Mouse (Mus musculus) monocyte, adult 2 months (primary cell): ENCODE measurements at regions not wholly inside any gene's neighbourhood (a gene's known extent, or its start where the extent isn't known, plus 50 kb on each side); places are given as distances from the start of the nearest gene placed in this dataset.

ENCODE experiments used
- DNase-seq, 2 experiments: peaks; one replicate each; pipeline ENCODE4 v3.0.0; 2022; ENCODE audit warnings: low spot score in 2 of 2, low read depth in 1 of 2

GRCm38 (mm10) chr14:102673724-102674123 lies 308.7 kb downstream of the Kctd12 start:
- DNase-seq, result no peak

DNA sequence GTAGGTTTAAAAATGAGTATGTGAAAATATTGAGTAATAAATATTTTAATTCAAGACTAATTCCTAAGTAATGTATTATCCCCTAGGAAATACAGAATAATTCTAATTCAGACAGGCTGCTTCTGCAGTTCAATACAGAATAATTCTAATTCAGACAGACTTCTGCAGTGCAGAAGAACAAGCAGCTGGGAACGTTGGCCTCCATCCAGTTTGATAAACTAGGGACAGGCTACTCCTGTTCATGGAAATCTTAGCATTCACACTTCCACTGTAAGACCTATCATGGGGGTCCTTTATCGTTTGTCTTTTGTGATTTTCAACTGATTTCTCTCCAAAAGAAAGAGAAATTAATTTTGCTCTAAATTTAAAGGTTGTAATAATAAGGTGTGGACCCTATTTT lies 319.2 kb downstream of the Kctd12 start:
- no peak for DNase-seq

DNA sequence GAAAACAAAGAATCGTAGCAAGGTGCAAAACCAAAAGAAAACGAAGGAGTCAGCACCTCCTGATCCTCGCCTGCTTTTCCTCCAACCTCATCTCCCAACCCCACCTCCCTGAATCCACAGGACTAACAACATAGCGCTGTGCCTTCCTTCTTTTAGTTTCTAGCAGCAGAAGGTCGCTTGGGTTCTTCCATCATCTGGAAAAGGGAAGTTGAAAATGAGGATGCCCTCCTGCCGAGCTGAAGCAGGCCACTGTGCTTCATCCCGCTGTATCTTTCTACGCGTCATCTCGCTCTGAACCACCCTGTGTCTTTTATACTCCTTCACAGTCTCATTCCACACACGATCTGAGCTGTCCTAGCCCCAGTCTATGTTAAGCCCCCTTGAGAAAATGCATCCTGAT lies 322.1 kb downstream of the Kctd12 start:
- no peak for DNase-seq

DNA sequence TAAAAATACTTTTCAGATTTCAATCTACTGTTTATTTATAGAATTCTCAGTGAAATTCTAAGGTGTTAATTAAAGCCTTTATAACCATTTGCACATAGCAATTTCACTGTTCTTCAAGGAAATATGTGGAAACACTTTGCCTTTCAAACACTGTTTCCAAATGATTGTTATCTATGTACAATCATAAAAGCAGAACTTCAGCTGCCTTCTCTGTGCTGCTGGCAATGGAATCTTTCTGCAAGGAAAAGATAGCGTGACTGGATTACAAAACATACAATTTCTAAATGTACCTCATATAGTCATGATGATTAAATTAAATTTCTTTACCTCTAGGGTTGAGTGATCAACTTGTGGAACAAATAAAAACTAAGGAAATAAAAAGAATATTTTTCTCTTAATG lies 326.2 kb downstream of the Kctd12 start:
- no peak for DNase-seq

DNA sequence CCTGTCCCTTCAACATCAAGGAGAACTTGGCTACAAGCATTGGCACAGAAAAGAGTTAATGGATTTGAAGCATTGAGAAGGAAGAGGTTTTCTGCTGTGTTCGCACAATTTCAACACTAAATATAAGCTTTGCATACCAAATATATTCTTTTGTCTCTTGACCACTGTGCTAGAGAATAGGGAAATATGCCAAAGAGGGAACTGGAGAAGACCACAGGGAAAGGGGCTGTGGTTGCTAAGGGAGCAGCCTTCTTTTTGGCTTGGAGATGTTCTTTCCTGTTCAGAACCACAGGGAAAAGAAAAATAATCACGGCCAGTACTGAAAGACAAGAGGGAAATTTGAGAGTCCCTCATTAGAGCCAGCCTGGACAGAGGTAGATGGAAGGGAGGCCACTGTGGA lies 352.8 kb downstream of the Kctd12 start:
- DNase-seq, result no peak

DNA sequence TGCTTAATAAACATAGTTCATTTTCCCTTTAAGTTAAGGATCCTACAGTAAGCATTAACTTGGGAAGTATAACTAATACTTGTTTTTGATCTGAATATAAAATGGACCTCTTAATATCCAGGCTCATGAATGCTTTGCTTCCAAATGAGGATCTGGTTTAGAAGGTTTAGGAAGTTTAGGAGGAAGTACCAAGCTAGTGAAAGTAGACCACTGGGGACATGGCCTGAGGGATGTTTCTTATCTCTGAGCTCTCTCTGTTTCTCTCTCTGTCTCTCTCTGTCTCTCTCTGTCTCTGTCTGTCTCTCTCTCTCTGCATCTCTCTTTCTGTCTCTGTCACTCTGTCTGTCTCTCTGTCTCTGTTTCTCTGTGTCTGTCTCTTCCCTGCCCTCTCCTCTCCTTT lies 360.9 kb downstream of the Kctd12 start:
- DNase-seq, result no peak

- no peak for DNase-seq
Measured at GRCm38 (mm10) chr14:102619056-102619455, 363.4 kb downstream of the Kctd12 start.

- DNase-seq, result no peak
Measured at GRCm38 (mm10) chr14:102615588-102616309, 366.7 kb downstream of the Kctd12 start.

DNA sequence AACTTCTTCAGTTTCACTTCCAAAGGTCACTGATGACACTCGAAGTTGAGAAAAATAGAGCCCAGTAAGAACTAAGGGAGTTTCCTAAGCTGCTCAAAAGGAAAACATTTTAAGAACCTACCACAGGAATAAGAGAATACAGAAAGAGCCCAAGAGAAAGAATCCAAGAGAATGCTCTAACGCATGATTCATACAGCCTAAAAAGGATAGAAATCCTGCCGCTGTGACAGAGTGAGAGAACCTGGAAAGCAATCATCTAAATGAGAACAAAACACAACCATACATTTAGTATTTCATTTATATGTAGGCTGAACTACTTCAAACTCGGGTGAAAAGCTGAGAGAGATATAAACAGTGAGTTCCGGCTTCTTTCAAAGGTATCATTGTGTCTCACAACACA lies 376.4 kb downstream of the Kctd12 start:
- no peak for DNase-seq

DNA sequence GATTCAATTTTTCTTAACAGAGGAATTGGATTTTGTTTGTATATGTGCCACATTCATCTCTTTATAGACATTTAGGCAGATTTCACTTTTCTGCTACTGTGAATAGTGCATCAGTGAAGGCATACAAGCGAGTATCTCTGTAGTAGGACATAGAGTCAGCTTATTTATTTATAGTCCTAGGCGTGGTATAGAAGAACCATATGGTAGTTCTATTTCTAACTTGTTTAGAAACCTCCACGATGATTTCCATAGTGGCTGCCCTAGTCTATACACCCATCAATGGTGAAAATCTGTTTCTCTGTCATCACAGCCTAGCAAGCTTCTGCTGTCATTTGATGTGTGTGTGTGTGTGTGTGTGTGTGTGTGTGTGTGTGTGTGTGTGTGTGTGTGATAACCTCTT lies 387.6 kb downstream of the Kctd12 start:
- DNase-seq, result no peak

DNA sequence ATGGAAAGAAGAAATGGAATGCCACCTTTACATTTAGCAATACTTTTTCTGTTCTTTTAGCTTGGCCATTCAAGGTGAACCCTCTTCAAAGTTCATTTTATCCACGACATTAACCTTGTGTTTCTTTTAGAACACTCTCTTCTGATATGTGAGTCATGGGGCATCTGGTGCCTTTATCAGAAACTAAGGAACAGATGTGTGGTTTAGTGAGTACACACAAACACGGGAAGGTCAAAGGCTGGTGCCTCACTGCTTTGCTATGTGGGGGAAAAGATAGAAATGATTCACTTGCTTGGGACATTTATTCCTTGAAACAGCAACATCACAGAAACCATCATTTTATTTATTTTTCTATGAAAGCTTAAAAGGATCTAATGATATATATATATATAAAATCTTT lies 428.7 kb downstream of the Kctd12 start:
- DNase-seq, result no peak

GRCm38 (mm10) chr14:102552598-102552997 lies 429.8 kb downstream of the Kctd12 start:
- no peak for DNase-seq

DNA sequence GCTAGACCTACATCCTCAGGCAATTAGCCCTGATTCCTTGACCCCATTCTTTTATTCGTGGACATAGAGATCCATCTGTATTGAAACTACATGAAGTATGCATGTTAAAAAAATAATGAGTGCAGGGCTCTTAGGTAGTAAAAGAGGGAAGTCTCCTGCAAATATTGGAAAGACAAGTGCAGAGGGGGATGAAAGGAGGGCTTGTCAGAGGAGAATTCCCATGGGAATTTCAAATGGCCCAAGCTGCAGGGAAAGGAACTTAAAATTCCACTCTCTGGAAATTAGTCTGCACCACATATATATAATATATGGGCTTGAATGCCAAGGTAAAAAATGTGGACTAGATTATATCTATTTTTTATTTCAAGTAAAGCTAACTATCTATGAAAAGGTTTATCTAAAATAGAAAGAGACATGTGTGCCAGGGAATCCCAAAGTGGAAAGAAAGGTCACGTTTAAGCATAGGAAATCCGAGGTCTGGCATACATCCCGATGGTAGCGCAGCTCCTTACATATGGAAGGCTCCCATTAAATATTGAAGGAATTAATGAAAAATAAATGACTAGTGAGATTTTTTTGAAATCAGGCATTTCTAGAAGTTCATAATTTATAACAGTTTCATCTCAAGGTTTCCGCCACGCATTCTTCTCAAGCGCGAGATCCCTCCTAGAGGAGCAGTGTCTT lies 457.4 kb downstream of the Kctd12 start:
- DNase-seq, result no peak

GRCm38 (mm10) chr14:102516765-102517164 lies 465.7 kb downstream of the Kctd12 start:
- DNase-seq, result no peak

GRCm38 (mm10) chr14:102514527-102514926 lies 467.9 kb downstream of the Kctd12 start:
- DNase-seq, result no peak

- DNase-seq, result no peak
Measured at GRCm38 (mm10) chr14:102512651-102513050, 469.8 kb downstream of the Kctd12 start.

GRCm38 (mm10) chr14:102511691-102512383 lies 470.6 kb downstream of the Kctd12 start:
- DNase-seq, result no peak

DNA sequence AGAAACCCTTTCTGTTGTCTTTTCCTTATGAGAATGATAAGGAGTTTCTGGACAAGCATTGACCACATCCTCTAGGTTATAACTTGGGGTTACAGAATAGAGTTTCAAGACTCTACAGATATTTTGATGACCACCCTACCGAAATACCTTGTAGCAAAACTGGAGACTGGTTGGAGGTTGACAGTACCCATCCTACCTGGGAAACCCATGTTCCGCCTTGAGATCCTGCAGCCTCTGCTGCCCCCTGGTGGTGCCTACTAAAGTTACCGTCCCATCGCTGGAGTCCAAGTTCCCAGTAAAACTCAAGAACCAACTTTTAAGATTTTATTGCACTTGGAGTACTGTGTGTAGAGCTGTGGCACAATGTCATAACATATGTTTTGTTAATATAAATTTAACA lies 472.1 kb downstream of the Kctd12 start:
- peak; percentile 1 to 5 for DNase-seq

GRCm38 (mm10) chr14:102505696-102506321 lies 476.6 kb downstream of the Kctd12 start:
- no peak for DNase-seq

GRCm38 (mm10) chr14:102497179-102497578 lies 485.3 kb downstream of the Kctd12 start:
- DNase-seq, result no peak

- DNase-seq, result no peak
Measured at GRCm38 (mm10) chr14:102492376-102492775, 490.1 kb downstream of the Kctd12 start.

DNA sequence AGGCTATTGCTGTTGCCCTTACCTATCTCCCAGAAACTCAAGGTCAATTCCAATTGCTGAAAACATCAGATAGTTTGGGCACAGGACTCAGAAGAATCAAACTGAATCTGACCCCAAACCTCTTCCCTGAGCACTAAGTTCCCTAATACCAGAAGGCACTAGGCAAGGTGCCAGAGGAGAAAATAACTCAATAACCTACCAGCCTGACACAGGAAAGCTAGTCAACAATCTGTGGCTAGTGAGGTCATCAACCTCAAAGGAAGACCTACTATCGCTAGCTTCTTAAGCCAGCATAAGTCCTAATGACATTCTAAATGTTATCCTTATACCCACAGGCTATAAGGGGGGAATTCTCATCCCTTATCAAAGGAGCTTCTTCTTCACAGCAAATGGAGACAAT lies 491.2 kb downstream of the Kctd12 start:
- no peak for DNase-seq
